Mouse (Mus musculus) lung, postnatal 25 days (tissue): ENCODE data around the gene Uhmk1.
"Not testable (repeated sequence)": the region's sequence is repeated elsewhere in the genome, so short reads cannot be mapped to it uniquely, and the experiment has no call there.

Experiments used
- DNase-seq: peaks from one replicate; pipeline ENCODE4 v3.0.0; 2022; ENCODE audit warnings: low spot score

Gene Uhmk1

DNA sequence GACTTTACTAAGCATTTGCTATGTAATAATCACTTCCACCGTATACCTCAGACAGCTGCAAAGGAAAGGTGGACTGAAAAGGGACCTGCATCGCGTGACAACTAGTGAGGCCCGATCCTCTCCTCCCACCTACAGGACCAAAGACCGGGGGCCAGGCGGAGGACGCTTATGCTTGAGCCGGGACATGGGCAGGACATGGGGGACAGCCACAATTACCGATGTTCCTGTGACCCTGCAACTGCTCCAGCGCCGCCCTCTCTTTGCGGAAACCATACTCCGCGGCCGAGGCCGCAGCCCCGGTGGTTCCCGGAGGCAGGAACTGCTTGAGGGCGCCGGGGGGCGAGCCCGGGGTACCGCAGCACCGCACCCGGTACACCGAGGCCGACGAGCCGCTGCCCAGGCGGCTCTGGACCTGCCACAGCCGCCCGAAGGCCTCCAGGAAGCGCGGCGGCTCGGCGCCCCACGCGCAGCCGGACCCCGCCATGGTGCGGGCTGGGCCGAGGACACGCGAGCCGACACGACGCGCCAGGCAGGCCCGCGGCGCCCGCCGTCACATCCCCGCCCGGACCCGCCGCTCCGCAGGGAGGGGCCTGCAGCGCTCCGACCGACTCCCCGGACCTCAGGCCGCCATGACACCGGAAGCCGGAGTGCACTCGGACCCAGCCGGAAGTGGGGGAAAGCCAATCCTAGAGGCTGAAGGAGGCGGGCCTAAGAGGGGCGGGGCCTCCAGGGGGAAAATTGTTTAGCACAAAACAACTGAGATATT lies at the start of gene Uhmk1:
TSS of gene Uhmk1 (minus strand) at position 641 of the 766 bp plus-strand sequence.
- peak; percentile 92 for DNase-seq

- DNase-seq = peak; percentile 89
Measured at GRCm38 (mm10) chr1:170255560-170255910, 40.3 kb upstream of the Uhmk1 start.

- DNase-seq = no peak
Measured at GRCm38 (mm10) chr1:170254893-170255559, 39.8 kb upstream of the Uhmk1 start.

DNA sequence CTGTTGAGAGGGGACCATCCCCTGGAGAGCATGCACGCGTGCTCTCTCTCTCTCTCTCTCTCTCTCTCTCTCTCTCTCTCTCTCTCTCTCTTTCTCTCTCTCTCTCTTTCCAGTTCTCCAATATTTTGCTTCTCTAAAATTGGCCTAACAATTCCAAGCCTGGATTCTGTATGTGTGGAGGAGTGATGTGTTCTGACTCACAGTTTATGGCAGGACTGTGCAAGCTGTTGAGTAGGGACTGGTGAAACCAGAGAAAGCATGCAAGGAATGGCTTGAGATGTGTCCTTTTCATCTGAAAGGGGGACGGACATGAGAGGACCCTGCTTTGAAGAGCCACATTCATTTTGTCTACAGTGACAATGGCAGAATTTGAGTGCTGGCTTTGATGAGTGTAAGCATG lies 29.8 kb upstream of the Uhmk1 start:
- DNase-seq = no peak

DNA sequence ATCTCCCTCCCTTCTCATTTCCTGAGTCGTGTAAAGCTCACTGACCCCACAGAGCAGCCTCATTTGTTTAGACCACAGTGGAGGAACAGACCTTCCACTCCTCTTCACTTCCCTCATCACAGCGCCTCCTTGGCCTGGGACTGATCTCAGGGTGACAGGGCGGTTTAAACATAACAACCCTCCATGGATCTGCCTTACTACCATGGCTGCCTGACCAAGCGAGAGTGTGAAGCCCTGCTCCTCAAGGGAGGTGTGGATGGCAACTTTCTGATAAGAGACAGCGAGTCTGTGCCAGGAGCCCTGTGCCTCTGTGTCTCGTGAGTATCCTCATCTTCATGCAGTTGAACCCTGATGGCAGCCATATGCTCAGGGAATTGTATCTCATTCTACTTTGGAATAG lies 17.5 kb upstream of the Uhmk1 start, which contains the start of gene Sh2d1b2:
TSS of gene Sh2d1b2 (plus strand) at position 62 of the 400 bp plus-strand sequence.
- not testable (repeated sequence) for DNase-seq

DNA sequence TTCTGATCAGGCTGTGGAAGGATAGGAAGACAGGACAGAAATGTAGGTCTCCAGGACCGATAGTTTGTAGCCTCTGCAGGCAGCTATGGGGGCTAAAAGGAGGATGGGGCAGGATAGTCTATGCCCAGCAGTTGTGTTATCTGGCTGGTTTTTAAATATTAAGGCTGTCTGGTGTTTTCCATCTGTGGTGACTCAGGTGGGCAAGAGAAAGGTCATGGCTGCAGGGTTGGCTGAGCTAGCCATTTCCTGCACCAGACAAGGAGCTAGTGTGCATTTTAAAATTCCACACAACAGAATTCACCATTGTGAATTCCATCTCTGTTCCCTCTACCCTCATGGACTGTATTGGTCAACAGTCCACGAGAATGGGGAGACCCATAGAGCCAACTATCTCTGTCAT lies 8.1 kb upstream of the Uhmk1 start:
- DNase-seq = no peak

DNA sequence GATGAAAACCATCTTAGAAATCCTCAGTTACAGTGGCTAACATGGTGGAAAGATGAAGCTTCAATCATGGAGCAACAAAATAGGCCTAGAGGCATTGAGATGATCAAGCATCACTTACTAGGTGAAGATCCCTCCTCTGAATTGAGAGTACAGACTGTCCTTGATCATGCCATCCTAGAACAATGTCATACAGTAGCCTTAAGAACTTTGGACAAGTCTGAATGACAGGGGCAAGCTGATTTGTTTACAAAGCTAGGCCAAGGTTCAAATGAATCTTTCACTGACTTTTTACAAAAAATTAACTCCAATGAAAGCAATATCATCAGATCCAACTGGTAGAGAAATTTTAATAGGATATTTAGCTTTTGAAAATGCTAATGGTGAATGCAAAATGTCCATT lies 5.2 kb upstream of the Uhmk1 start:
- DNase-seq = no peak

DNA sequence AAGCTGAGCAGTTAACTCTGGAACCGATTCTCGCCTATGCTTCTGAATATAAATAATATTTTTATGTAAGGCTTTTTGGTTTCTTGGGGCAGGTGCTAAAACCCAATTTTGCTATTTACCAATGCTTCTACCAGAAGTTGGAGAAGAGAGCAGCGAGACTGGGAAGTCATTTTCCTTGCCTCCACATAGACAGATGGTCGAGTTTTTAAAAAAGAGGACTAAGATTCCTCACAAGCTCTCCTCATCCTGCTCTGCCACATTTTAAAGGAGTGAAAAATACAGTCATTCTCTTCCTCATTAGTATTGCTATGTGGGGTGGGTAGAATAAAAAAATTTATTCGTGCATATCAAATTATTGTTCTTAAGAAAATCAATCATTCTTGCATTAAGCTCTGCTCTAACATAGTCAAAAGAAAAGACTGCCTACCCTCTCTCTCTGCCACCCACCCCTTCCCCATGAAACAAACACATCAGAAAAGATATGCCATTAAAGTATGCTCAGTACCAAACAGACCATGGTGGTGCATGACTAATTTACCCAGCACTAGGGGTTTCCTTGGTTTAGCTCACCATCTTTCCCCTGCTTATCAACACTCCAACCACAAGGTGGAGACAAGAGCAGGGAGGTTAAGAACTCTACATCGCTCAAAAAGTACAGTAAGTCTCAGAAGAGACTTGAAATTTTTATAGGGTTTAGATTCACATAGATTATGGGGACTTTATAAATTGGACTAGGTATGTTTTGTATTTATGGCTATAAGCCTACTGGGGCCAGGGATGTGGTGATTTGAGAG lies 3.1 kb upstream of the Uhmk1 start:
- DNase-seq = peak; percentile 21

- DNase-seq = no peak
Measured at GRCm38 (mm10) chr1:170215590-170215989, 393 bp upstream of the Uhmk1 start.

- DNase-seq = no peak
Measured at GRCm38 (mm10) chr1:170214383-170214756, 827 bp downstream of the Uhmk1 start.

GRCm38 (mm10) chr1:170213181-170213879 lies 1.9 kb downstream of the Uhmk1 start:
- DNase-seq = no peak

DNA sequence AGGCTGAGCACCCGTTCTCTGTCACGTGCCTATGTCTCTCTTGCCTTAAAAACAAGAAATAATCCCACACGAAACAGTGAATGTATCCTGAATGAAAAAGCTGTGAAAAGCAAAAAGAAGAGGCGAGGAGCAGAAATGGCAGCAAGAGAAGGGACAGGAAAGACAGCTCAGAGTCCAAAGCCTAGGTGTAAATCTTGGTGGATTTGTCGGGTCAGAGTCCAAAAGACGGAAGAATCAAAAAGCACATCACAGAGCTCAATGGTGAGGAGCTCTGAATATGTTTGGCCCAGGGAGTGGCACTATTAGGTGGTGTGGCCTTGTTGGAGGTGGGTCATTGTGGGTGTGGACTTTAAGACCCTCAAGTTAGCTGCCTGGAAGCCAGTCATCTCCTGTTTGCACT lies 8.8 kb downstream of the Uhmk1 start:
- DNase-seq = no peak

GRCm38 (mm10) chr1:170200379-170200778 lies 14.8 kb downstream of the Uhmk1 start:
- DNase-seq = peak; percentile 19

- no peak for DNase-seq
Measured at GRCm38 (mm10) chr1:170196211-170196610, 19.0 kb downstream of the Uhmk1 start.

GRCm38 (mm10) chr1:170191925-170192324 lies 23.3 kb downstream of the Uhmk1 start:
- DNase-seq = no peak

GRCm38 (mm10) chr1:170190225-170190624 lies 25.0 kb downstream of the Uhmk1 start:
- no peak for DNase-seq

DNA sequence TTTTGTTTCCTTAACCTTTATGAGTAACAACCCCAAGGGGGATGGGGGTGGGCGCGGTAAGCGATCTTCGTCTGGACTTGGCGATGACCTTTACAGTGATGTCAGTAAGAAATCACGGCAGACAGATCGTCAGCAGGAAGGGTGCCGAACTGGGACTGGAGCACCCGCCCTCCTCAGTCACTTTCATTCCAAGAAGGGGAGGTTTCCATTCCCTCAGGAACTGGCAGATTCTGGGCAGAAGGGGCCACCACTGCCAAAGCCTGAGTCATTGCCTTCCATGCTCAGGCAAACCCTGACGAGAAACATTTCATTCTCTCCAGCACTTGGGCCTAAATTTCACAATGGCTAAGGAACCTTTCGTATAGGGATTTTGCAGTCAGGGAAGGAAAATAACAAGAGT lies 26.6 kb downstream of the Uhmk1 start:
- DNase-seq = peak; percentile 52

- DNase-seq = no peak
Measured at GRCm38 (mm10) chr1:170186531-170186930, 28.7 kb downstream of the Uhmk1 start.

- DNase-seq = no peak
Measured at GRCm38 (mm10) chr1:170185137-170185536, 30.1 kb downstream of the Uhmk1 start.

DNA sequence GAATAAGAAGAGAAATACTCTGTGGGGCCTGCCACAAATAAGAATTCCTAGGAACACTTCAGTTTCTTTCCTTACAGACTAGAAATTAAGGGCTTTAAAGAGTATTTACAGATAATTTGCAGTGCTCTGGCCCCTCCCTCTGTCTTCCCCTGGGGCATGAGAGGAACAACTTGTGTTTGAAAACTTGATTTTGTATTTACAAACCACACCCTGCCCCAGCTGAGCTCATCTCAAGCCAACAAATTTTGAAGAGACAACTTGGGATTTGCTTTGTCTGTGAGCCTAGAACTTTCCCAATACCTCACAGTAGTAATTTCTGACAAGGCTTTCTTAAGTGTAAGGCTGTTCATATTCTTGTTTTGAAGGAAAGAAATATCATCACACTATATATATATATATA lies 32.5 kb downstream of the Uhmk1 start:
- DNase-seq = peak; percentile 21

DNA sequence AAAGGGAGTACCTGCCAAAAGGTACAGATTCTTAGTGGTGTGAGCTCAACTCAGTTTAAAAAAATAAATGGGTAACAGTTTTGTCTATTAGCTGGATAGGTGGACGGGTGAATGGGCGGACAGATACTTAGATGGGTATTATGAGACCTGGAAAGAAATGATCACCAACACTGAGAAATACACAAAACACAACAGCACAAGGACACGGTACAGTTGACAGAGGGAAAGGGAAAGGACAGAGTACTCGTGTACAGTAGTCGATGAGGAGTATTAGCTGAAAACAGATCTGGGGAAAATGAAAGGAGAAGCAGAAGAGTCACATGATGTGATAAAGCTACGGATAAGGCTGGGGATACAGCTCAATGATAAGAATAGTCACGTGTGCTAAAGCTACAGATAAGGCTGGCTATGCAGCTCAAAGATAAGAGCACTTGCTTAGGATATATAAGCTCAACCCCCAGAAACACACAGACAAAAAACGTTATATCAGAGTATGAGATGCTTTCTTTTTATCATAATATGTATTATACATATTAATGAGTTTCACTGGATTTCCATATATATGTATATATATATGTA lies 38.4 kb downstream of the Uhmk1 start:
- DNase-seq = no peak

GRCm38 (mm10) chr1:170175848-170176247 lies 39.3 kb downstream of the Uhmk1 start:
- DNase-seq = no peak
